Mouse (Mus musculus) layer of hippocampus, adult 2 months (tissue): ENCODE measurements at regions not wholly inside any gene's neighbourhood (a gene's known extent, or its start where the extent isn't known, plus 50 kb on each side); places are given as distances from the start of the nearest gene placed in this dataset.

ENCODE experiments used
- DNase-seq, 2 experiments: peaks; one replicate each; pipeline ENCODE4 v3.0.0; 2022; ENCODE audit warnings: low spot score in 2 of 2
- H3K27ac ChIP-seq: fragments of 200-600 bp; 2 replicates; pipeline ENCODE4 v1.8.1; 2022
- H3K4me3 ChIP-seq: fragments of 200-600 bp; 2 replicates; pipeline ENCODE4 v1.8.1; 2022; ENCODE audit warnings: mild to moderate bottlenecking
- CTCF ChIP-seq: fragments of 200-600 bp; conservative IDR thresholded peaks from 2 replicates; pipeline ENCODE4 v1.8.1; 2022; ENCODE audit warnings: antibody characterized with exemption, mild to moderate bottlenecking, moderate library complexity

DNA sequence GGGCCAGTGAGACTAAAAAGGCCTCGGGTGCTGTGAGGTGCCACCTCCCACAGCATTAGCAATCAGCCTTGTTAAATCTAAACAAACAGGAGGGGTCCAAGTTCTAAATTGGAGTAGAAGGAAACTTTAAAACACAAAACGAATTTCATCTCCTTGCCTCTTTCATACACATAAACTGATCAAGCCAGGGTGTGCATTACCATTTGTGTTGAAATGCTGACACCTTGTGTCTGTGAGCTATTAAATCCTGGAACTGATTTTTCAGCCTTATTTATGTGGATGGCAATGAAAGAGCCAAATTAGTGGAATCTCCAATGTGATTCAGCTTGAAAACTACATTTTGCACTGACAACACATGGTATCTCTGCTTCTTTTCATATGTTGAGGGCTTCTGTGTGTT, 114.8 kb downstream of the Pcsk1 start:
- H3K27ac ChIP-seq, result no peak overlapping the region
- H3K4me3 ChIP-seq, result no peak overlapping the region
- peak; percentile 81 for TF ChIP-seq CTCF
- DNase-seq, result peak; percentile 16 to 21

DNA sequence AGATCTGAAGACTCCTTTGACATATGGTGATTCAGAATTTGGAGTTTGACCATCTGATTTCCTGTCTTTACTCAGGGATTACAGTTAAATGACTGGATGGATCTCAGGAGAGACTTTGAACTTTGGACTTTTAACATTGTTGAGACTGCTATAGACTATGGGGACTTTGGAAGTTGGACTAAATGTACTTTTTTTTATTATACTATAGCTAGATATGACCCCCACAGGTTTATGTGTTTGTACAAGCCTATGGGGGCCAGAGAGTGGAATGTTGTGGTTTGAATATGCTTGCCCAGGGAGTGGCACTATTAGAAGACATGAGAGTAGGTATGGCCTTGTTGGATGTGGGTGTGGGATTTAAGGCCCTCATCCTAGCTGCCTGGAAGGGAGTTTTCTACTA, 134.3 kb downstream of the Pcsk1 start:
- no peak for TF ChIP-seq CTCF
- Histone ChIP-seq H3K4me3 (no peak overlapping the region), H3K27ac (no peak overlapping the region)
- no peak for DNase-seq

DNA sequence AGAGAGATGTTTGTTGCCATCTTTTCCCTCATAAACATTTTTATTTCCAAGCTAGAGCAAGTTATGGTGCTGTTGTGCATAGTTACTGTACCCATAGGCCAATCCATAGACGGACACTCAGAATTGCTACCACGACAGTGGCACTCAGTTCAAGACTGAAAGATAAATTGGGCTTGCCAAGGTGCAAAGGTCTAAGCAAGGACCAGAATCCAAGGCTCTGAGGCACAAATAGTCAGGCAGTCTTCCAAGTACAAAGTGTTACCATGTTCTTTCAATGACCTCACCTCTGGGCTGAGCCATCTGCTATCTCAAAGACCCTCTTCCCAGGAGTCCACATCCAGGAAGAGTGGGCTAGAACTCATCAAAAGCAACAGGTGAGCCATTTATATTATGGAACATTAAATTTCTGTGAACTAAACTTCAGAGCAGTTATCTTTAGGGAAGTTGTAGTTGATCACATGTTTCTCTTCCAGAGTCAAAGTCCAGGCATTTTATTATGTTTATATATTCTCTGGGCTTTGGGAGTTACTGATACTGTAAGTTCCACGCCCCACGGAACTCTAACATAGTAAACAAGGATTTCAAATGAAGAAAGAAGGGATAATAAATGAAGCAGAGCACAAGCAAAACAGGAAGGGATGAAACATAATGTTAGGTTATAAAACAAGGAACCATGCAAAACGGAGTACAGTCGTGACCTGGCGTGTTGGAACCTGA, 136.1 kb downstream of the Pcsk1 start:
- DNase-seq, result no peak
- Histone ChIP-seq H3K27ac (no peak overlapping the region), H3K4me3 (no peak overlapping the region)
- no peak for TF ChIP-seq CTCF

DNA sequence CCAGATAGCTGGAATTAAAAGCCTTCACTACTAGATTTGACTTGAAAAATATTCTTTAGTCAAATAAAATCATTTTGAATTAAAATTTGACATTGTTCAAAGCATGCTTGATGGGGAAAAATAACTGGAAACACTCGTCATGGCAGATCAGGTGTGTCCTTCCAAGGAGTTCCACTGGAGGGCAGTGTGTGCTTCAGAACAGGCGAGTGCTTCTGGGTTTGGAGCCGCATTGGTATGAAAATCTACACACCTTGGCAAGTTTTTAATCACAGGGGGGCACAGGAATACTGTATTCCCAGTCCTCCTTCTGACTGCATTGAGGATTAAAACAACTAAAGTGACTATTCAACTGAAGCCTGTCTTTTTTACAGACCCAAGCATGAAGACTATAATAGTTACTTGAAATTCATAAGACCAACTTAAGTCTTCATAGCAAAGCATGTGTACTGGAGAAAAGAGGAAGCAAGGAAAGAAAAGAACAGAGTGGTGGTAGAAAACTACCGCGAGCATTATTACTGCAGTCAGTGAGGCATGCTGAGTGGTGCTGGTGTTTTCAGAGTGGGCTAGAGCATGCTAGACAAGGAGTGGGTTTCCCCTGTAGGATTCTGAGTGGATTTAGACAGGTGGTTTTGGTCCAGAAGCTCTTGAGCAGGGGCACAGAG, 138.1 kb downstream of the Pcsk1 start:
- H3K27ac ChIP-seq, result no peak overlapping the region
- no peak overlapping the region for H3K4me3 ChIP-seq
- DNase-seq, result peak; percentile 25 to 70
- peak; percentile 94 for TF ChIP-seq CTCF

DNA sequence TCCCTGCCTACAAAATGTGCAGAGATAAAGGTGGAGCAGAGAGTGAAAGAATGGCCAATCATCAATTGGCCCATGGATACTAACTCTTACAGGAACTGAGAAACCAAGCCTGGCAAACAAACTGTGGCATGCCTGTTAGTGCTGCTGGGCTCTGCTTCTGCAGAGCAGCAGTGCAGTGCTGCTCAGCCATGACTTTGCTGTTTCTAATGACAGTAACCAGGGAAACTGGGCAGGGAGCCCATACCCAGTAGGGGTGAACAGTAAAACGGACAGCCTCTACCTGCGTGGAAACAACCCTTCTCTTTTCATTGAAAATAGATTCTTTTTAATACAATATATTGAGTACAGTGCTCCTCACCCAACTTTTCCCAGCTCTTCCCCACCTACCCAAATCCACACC, 146.8 kb downstream of the Pcsk1 start:
- DNase-seq, result peak; percentile 15
- no peak overlapping the region for H3K27ac ChIP-seq
- H3K4me3 ChIP-seq, result no peak overlapping the region
- TF ChIP-seq CTCF, result no peak
